Mouse (Mus musculus): ENCODE results near the gene Fbxo46.

Fbxo46 gene

GRCm38 (mm10) chr7:19093174-19093521, 26.5 kb upstream of the Fbxo46 start:
- peak; percentile 90 to 95 for DNase-seq (ENCODE audit: low spot score in 2 of 2)

GRCm38 (mm10) chr7:19093537-19094385, 25.9 kb upstream of the Fbxo46 start:
- peak; percentile 82 to 91 for DNase-seq (ENCODE audit: low spot score in 2 of 2)

GRCm38 (mm10) chr7:19094471-19094825, 25.2 kb upstream of the Fbxo46 start, which contains the start of gene Six5:
Gene Six5 (plus strand): TSS chr7:19094594.
- peak; percentile 51 to 82 for DNase-seq (ENCODE audit: low spot score in 2 of 2)

GRCm38 (mm10) chr7:19094826-19095750, 24.6 kb upstream of the Fbxo46 start:
- peak in 1 of 2 experiments; percentile 77 for DNase-seq (ENCODE audit: low spot score in 2 of 2)

- peak in 1 of 2 experiments; percentile 64 for DNase-seq (ENCODE audit: low spot score in 2 of 2)
These were observed 23.9 kb upstream of the Fbxo46 start for GRCm38 (mm10) chr7:19095751-19096110.

- no peak for DNase-seq (ENCODE audit: low spot score in 2 of 2)
These were observed 23.2 kb upstream of the Fbxo46 start for GRCm38 (mm10) chr7:19096421-19096976.

DNA sequence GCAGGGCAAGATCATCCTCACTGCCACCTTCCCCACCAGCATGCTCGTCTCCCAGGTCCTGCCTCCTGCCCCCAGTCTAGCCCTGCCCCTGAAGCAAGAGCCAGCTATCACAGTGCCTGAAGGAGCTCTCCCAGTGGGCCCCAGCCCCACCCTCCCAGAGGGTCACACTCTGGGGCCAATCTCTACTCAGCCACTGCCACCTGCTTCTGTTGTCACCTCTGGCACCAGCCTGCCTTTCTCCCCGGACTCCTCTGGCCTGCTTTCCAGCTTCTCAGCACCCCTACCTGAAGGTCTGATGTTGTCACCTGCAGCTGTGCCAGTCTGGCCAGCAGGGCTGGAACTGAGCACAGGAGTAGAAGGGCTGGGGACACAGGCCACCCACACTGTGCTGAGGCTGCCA, 22.4 kb upstream of the Fbxo46 start:
- no peak for DNase-seq (ENCODE audit: low spot score in 2 of 2)

GRCm38 (mm10) chr7:19097863-19098262, 21.8 kb upstream of the Fbxo46 start:
- DNase-seq (ENCODE audit: low spot score in 2 of 2), result no peak

DNA sequence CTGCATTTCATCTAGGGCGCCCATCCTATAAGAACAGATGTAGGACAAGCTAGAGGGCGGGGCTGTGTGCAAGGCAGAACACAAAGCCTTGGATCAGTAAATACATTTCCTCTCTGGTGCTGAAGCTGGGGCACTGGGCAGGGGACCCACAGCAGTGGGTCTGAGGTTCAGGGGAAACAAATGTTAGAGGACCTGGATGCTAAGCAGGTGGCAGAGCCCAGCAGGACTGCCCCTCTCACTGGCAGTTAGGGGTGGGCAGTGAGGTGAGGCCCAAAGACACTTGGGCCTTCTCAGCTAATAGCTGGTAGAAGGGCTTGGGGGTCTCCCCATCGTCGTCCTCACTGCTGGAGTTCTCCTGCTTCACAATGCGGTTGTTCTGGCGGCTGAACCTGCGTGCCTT, 20.8 kb upstream of the Fbxo46 start:
- DNase-seq (ENCODE audit: low spot score in 2 of 2), result no peak

GRCm38 (mm10) chr7:19100290-19100689, 19.4 kb upstream of the Fbxo46 start:
- no peak for DNase-seq (ENCODE audit: low spot score in 2 of 2)

DNA sequence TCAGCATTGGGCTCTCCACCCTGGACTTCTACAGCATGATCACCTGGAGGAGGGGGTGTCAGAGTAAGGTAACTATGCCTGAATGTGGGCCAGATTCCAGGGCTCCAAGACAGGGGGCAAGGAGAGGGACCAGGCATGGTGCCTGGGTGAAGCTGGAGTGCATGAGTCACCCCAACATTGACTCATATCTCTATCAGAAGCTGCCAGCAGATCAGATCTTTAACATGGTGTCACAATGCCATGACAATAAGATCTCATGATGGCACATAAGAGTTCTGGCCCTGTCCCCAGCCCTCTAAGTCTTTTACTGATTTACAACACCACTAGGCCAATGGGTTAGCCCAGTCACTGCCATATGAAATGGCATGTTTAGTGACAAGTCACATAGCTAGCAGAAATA, 15.9 kb upstream of the Fbxo46 start:
- DNase-seq (ENCODE audit: low spot score in 2 of 2), result no peak

- DNase-seq (ENCODE audit: low spot score in 2 of 2), result no peak
These were observed 15.2 kb upstream of the Fbxo46 start for GRCm38 (mm10) chr7:19104486-19104885.

GRCm38 (mm10) chr7:19107436-19107835, 12.2 kb upstream of the Fbxo46 start:
- no peak for DNase-seq (ENCODE audit: low spot score in 2 of 2)

DNA sequence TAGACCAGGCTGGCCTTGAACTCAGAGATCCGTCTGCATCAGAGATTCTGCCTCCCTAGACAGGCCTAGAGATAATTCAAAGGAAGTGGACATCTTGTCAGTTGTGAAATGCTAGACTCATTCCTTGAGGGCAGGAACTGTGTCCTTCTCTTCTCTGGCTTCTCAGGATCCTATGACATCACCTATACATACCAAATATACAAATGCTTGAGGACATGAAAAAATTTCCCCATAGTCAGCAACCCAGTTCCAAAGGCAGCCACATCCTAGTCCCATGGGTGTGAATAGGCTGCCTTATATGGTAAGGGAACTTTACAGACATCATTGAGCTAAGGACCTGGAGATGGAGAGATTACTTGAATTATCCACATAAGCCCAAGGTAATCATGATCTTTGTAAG, 10.1 kb upstream of the Fbxo46 start:
- no peak for DNase-seq (ENCODE audit: low spot score in 2 of 2)

DNA sequence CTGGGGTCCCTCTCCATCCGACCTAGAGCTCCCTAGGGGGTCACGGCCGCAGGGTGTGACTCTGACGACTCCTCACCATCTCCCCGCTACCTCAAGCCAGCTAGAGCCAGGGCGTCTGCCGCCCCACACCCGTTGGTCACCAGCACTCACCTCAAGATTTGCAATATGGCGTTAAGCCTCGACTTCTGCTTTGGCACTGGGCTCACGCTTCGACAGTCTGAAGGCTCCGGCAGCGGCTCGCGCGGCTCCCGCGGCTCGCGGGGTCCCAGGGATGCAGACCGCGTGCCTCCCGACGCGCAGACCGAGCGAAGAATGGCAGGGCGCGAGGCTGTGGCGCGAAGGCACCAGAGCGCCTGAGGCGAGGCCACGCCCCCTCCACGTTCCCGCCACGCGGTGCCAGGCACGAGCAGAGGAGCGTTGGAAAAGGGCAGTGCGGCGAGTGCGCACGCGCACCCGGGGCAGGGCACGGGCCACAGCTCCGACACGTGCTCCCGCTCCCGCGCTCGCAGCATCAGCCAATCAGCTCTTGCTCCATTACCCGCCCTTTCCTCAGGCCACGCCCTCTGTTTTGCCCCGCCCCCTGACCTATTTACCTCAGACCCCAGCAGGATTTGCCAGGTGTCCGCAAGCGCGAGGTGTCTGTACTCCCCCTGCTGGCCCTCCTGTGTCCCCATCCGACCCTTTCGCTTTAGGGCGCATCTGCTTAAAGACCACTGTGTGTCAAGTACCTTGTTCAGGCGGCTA, 1.5 kb upstream of the Fbxo46 start, which contains the start of gene Gm4969:
Gene Gm4969, minus strand, starts transcription at position 341 of the 744 bp plus-strand sequence.
- peak; percentile 52 to 75 for DNase-seq (ENCODE audit: low spot score in 2 of 2)

DNA sequence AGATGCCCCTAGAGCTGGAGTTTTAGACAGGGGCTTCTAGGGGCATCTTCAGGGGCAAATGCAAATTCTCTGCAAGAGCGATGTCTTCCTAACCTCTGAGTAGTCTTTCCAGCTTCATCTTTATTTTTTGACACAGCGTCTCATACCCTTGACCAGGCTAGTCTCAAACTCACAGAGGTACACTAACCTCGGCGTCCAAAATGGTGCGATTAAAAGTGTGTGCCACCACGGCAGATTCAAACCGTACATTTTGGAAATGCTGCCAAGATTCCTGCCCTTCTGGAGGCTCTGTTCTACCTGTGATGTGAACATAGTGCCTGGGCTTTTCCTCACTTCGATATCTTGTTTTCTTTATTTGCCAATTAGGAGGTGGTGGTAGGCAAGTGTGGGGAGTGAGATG, 576 bp upstream of the Fbxo46 start:
- no peak for DNase-seq (ENCODE audit: low spot score in 2 of 2)

DNA sequence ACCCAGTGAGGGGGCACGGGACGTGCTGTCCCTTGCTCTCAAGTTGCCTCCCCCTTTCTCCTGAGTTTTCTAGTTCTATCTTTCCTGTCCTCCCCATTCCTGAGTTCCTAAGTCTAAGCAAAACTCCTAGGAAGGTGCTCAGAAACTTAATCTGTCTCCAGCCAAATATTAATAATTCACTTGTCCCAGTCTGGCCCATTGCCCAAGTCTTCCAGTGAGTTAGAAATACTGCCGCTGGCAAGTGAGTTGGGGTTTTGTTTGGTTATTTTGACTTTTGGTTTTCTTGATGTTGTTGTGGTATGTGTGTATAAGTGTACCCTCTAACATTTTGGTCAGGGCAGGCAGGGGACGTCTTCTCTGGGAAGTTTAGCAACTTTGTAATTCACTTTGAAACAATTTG, 2.0 kb downstream of the Fbxo46 start:
- no peak for DNase-seq (ENCODE audit: low spot score in 2 of 2)

DNA sequence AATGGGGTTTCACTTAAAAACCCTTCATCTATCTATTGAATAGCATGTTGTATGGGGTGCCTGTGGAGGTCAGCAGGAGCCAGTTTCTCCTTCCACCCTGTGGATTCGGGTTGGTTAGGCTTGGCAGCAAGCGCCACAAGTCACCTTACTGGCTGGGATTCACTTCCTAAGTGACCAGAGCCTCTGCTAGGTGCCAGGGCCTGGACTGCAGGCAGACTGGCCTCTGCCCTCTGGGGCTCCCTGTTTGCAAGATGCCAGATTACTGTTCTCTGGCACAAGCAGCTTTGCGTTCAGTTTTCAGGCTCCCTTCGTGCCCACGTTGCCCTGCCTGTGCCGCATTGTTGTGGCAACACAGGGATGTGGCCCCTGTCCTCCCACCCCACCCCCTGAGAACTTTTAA, 5.1 kb downstream of the Fbxo46 start:
- DNase-seq (ENCODE audit: low spot score in 2 of 2), result no peak

GRCm38 (mm10) chr7:19127744-19128143, 8.1 kb downstream of the Fbxo46 start:
- no peak for DNase-seq (ENCODE audit: low spot score in 2 of 2)

DNA sequence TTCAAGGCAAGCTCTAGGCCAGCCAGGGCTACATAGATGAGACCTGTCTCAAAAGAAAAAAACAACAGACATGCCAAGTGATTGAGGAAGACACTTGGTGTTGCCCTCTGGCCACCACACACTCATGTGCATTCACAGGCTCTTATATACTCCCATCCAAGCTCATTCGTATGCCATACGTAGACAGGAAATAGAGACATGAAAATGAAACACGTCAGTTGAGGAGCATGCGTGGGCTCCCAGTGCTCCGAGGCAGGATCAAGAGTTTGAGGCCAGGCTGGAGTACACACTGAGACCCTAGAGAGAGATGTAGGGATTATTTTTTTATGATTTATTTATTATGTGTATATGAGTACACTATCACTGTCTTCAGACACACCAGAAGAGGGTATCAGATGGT, 9.7 kb downstream of the Fbxo46 start:
- no peak for DNase-seq (ENCODE audit: low spot score in 2 of 2)

DNA sequence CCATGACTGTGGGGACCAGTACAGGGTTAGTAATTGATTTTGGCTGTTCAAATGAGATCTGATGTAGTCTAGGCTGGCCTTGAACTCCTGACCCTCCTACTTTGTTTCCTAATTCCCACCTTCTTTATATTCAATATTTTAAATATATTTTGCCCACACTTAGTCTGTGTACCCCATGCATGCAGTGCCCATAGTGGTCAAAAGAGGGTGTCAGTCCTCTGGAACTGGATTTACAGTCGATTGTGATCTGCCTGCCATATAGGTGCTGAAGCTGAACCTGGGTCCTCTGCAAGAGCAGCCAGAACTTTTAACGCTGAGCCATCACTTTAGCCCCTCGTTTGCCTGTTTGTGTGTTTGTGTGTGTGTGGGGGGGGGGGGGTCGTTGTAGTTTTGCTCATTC, 11.0 kb downstream of the Fbxo46 start:
- no peak for DNase-seq (ENCODE audit: low spot score in 2 of 2)

Measured in spleen, postnatal 4 days (tissue).